Mouse (Mus musculus) lung, adult 2 months (tissue): ENCODE measurements around the gene Adgrf3.

Experiments
- CTCF ChIP-seq: fragments of 200-500 bp; IDR thresholded peaks from 2 replicates; pipeline ENCODE4 v1.5.1; 2011; ENCODE audit warnings: mild to moderate bottlenecking, low read length, control low read depth; ENCODE audit not compliant: insufficient read depth
- POLR2A ChIP-seq: fragments of 200-500 bp; IDR thresholded peaks from 2 replicates; pipeline ENCODE4 v1.6.1; 2011; ENCODE audit warnings: low read depth, mild to moderate bottlenecking, control low read depth, low read length, borderline replicate concordance; ENCODE audit errors: extremely low read depth

DNA sequence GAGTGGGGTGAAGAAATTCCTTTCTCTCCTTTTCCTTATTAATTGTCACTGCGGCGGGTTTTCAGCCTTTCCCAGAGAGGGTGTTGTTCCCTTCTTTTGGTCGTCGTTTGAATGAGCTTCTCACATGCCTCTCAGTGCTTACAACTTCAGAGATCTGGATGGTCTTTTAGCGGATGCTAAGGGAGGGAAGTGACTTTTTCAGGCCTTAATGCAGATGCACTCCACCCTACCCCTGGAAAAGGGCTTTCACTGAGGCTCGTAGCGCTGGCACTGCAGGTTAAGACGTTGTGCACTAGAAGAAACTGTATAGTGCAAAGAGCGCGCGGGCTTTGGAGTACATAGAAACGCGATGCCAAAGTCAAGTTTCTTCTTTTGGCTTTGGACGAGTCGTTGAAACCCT, 27.5 kb upstream of the Adgrf3 start:
- TF ChIP-seq POLR2A (no peak), CTCF (no peak)
